Mouse (Mus musculus): Measurements from ENCODE around the gene Hcst. TPM values are rescaled to one million over a fixed set of nuclear protein-coding genes. Genes with fewer than 3 reads are reported as not detected.

Hcst gene
- not detected in 2 replicates for polyA plus RNA-seq (2015; fragmentation: Nextera tagmentation; extraction: Ambion mirVana)

GRCm38 (mm10) chr7:30419561-30420499 lies at the start of gene Hcst:
Gene Hcst (minus strand): TSS chr7:30419854.
- no peak within 1 kb of the TSS for H3K27ac ChIP-seq (replicated peaks)
- no peak within 1 kb of the TSS for H3K4me3 ChIP-seq
- no peaks in the 10 kb centered on the region for H3K27me3 ChIP-seq
- no peaks in the 10 kb centered on the region for H3K36me3 ChIP-seq
- ATAC-seq (replicated peaks) = no peak
- WGBS = 72% methylated on average over 10 of the region's 10 CpGs
- no peak within 1 kb of the TSS for H3K4me2 ChIP-seq (replicated peaks)
- H3K4me1 ChIP-seq = peaks cover 20% of the 10 kb centered on the region
- H3K9ac ChIP-seq (replicated peaks) = no peak within 1 kb of the TSS
- no peaks in the 10 kb centered on the region for H3K9me3 ChIP-seq

- H3K9ac ChIP-seq (replicated peaks) = no peak overlapping the region
- WGBS = 15% methylated on average over 5 of the region's 6 CpGs
- H3K27ac ChIP-seq (replicated peaks) = no peak overlapping the region
- H3K27me3 ChIP-seq = peaks cover 84% of the 10 kb centered on the region
- no peak for ATAC-seq (replicated peaks)
- no peaks in the 10 kb centered on the region for H3K9me3 ChIP-seq
- H3K4me3 ChIP-seq = no peak overlapping the region
- H3K4me2 ChIP-seq (replicated peaks) = no peak overlapping the region
- no peaks in the 10 kb centered on the region for H3K36me3 ChIP-seq
- H3K4me1 ChIP-seq = no peaks in the 10 kb centered on the region
These were observed 45.2 kb upstream of the Hcst start for GRCm38 (mm10) chr7:30464816-30465300.

GRCm38 (mm10) chr7:30463996-30464395 lies 44.3 kb upstream of the Hcst start:
- Histone ChIP-seq H3K36me3 (no peaks in the 10 kb centered on the region), H3K27ac (replicated peaks) (no peak overlapping the region), H3K4me3 (no peak overlapping the region), H3K9me3 (no peaks in the 10 kb centered on the region), H3K4me2 (replicated peaks) (no peak overlapping the region), H3K27me3 (peaks cover 88% of the 10 kb centered on the region), H3K9ac (replicated peaks) (no peak overlapping the region), H3K4me1 (no peaks in the 10 kb centered on the region)
- ATAC-seq (replicated peaks) = no peak
- 7% methylated on average over 4 of the region's 4 CpGs for WGBS

GRCm38 (mm10) chr7:30463568-30463967 lies 43.9 kb upstream of the Hcst start:
- Histone ChIP-seq H3K9me3 (no peaks in the 10 kb centered on the region), H3K4me1 (no peaks in the 10 kb centered on the region), H3K9ac (replicated peaks) (no peak overlapping the region), H3K4me2 (replicated peaks) (no peak overlapping the region), H3K36me3 (no peaks in the 10 kb centered on the region), H3K4me3 (no peak overlapping the region), H3K27me3 (peaks cover 88% of the 10 kb centered on the region), H3K27ac (replicated peaks) (no peak overlapping the region)
- WGBS = 21% methylated on average over 7 of the region's 7 CpGs
- no peak for ATAC-seq (replicated peaks)

- H3K4me2 ChIP-seq (replicated peaks) = no peak overlapping the region
- peaks cover 89% of the 10 kb centered on the region for H3K27me3 ChIP-seq
- H3K27ac ChIP-seq (replicated peaks) = no peak overlapping the region
- WGBS = 23% methylated on average over 6 of the region's 6 CpGs
- no peaks in the 10 kb centered on the region for H3K36me3 ChIP-seq
- no peaks in the 10 kb centered on the region for H3K9me3 ChIP-seq
- H3K9ac ChIP-seq (replicated peaks) = no peak overlapping the region
- peaks cover 22% of the 10 kb centered on the region for H3K4me1 ChIP-seq
- ATAC-seq (replicated peaks) = no peak
- no peak overlapping the region for H3K4me3 ChIP-seq
These were observed 39.8 kb upstream of the Hcst start for GRCm38 (mm10) chr7:30459484-30459883.

- Histone ChIP-seq H3K9ac (replicated peaks) (peak within 1 kb of the TSS; percentile 25), H3K36me3 (no peaks in the 10 kb centered on the region), H3K4me2 (replicated peaks) (peak within 1 kb of the TSS; percentile 45), H3K4me3 (peak within 1 kb of the TSS; percentile 20), H3K27me3 (peaks cover 89% of the 10 kb centered on the region), H3K9me3 (no peaks in the 10 kb centered on the region), H3K27ac (replicated peaks) (no peak within 1 kb of the TSS), H3K4me1 (peaks cover 27% of the 10 kb centered on the region)
- ATAC-seq (replicated peaks) = peak; percentile 80
- under 1% methylated on average over 15 of the region's 16 CpGs for WGBS
These were observed 38.1 kb upstream of the Hcst start, which contains the start of the genes Kirrel2 and Nphs1 for GRCm38 (mm10) chr7:30457629-30458330. Gene Kirrel2 (minus strand): TSS chr7:30457690. Gene Nphs1 (plus strand): TSS chr7:30458315.

GRCm38 (mm10) chr7:30456911-30457628 lies 37.4 kb upstream of the Hcst start:
- ATAC-seq (replicated peaks) = no peak
- H3K4me3 ChIP-seq = peak overlapping the region; percentile 20
- peaks cover 88% of the 10 kb centered on the region for H3K27me3 ChIP-seq
- H3K27ac ChIP-seq (replicated peaks) = no peak overlapping the region
- H3K9me3 ChIP-seq = no peaks in the 10 kb centered on the region
- H3K4me1 ChIP-seq = peaks cover 27% of the 10 kb centered on the region
- H3K36me3 ChIP-seq = no peaks in the 10 kb centered on the region
- H3K9ac ChIP-seq (replicated peaks) = peak overlapping the region; percentile 25
- peak overlapping the region; percentile 45 for H3K4me2 ChIP-seq (replicated peaks)
- under 1% methylated on average over 31 of the region's 31 CpGs for WGBS

GRCm38 (mm10) chr7:30456487-30456886 lies 36.8 kb upstream of the Hcst start:
- H3K9me3 ChIP-seq = no peaks in the 10 kb centered on the region
- no peaks in the 10 kb centered on the region for H3K36me3 ChIP-seq
- peak overlapping the region; percentile 45 for H3K4me2 ChIP-seq (replicated peaks)
- H3K27me3 ChIP-seq = peaks cover 84% of the 10 kb centered on the region
- no peak overlapping the region for H3K9ac ChIP-seq (replicated peaks)
- ATAC-seq (replicated peaks) = no peak
- peaks cover 27% of the 10 kb centered on the region for H3K4me1 ChIP-seq
- peak overlapping the region; percentile 20 for H3K4me3 ChIP-seq
- 2% methylated on average over 9 of the region's 9 CpGs for WGBS
- H3K27ac ChIP-seq (replicated peaks) = no peak overlapping the region

GRCm38 (mm10) chr7:30454259-30454658 lies 34.6 kb upstream of the Hcst start:
- no peak overlapping the region for H3K4me3 ChIP-seq
- 8% methylated on average over 6 of the region's 6 CpGs for WGBS

GRCm38 (mm10) chr7:30453766-30454165 lies 34.1 kb upstream of the Hcst start:
- Histone ChIP-seq H3K36me3 (no peaks in the 10 kb centered on the region), H3K27me3 (peaks cover 67% of the 10 kb centered on the region), H3K4me3 (no peak overlapping the region), H3K9ac (replicated peaks) (no peak overlapping the region), H3K4me1 (peaks cover 27% of the 10 kb centered on the region), H3K27ac (replicated peaks) (no peak overlapping the region), H3K9me3 (no peaks in the 10 kb centered on the region), H3K4me2 (replicated peaks) (no peak overlapping the region)
- 2% methylated on average over 25 of the region's 25 CpGs for WGBS
- no peak for ATAC-seq (replicated peaks)

More at GRCm38 (mm10) chr7:30454259-30454658, 34.6 kb upstream of the Hcst start:
- Histone ChIP-seq H3K36me3 (no peaks in the 10 kb centered on the region), H3K27ac (replicated peaks) (no peak overlapping the region), H3K9me3 (no peaks in the 10 kb centered on the region), H3K27me3 (peaks cover 67% of the 10 kb centered on the region), H3K9ac (replicated peaks) (no peak overlapping the region), H3K4me2 (replicated peaks) (no peak overlapping the region), H3K4me1 (peaks cover 27% of the 10 kb centered on the region)
- ATAC-seq (replicated peaks) = no peak

GRCm38 (mm10) chr7:30453327-30453726 lies 33.7 kb upstream of the Hcst start:
- Histone ChIP-seq H3K4me1 (peaks cover 26% of the 10 kb centered on the region), H3K9me3 (no peaks in the 10 kb centered on the region), H3K9ac (replicated peaks) (no peak overlapping the region), H3K27ac (replicated peaks) (no peak overlapping the region), H3K4me2 (replicated peaks) (no peak overlapping the region), H3K27me3 (peaks cover 64% of the 10 kb centered on the region), H3K36me3 (no peaks in the 10 kb centered on the region), H3K4me3 (no peak overlapping the region)
- no peak for ATAC-seq (replicated peaks)
- 14% methylated on average over 25 of the region's 25 CpGs for WGBS

Measured in forebrain, embryonic 15.5 days (tissue).